Mouse (Mus musculus) testis, adult 2 months (tissue): Measurements from ENCODE around the gene H2-Ob.

ENCODE experiments used
- CTCF ChIP-seq: fragments of 200-500 bp; IDR thresholded peaks from 2 replicates; pipeline ENCODE4 v1.5.1; 2012; ENCODE audit warnings: low read depth, mild to moderate bottlenecking, inconsistent platforms, low read length, moderate library complexity; ENCODE audit not compliant: control insufficient read depth, insufficient read depth, insufficient replicate concordance
- POLR2A ChIP-seq: fragments of 200-500 bp; IDR thresholded peaks from 2 replicates; pipeline ENCODE4 v1.6.1; 2012; ENCODE audit warnings: low read depth, mild to moderate bottlenecking, inconsistent platforms, low read length, moderate library complexity; ENCODE audit not compliant: control insufficient read depth

- TF ChIP-seq POLR2A (no peak), CTCF (no peak)
Measured at GRCm38 (mm10) chr17:34200772-34201505, 37.8 kb upstream of the H2-Ob start.
